Mouse (Mus musculus) heart, postnatal 14 days (tissue): Measurements from ENCODE around the gene Tial1. TPM values are rescaled to one million over a fixed set of nuclear protein-coding genes. Genes with fewer than 3 reads are reported as not detected.

Experiments
- microRNA-seq, 2 experiments: library from miRNA; unstranded; fragments of <30 nt; microRNA quantifications; one replicate each; pipeline ENCODE4 v1.2.0; 2021 to 2022
- total RNA-seq, 2 experiments: library from RNA; stranded (reverse); gene quantifications; 2 replicates each; pipeline ENCODE4 v1.2.3; 2021

Gene Tial1
- total RNA-seq, 2 experiments from 2014 or later, result 46.4 to 53.8 TPM

Small RNAs within 50 kb of the gene (microRNA-seq; reads per million reads assigned to microRNA genes)
- gene Gm24365, result 0 reads per million in 2 experiments

Other genes with a start within 250 kb of the Tial1 start
- 1 to 10 TPM; 7.8 to 9.0 TPM for gene Armc5, start 224.4 kb downstream of the Tial1 start, total RNA-seq
- gene 9130023H24Rik, start 223.7 kb downstream of the Tial1 start, total RNA-seq, result 1 to 10 TPM; 3.1 to 3.4 TPM
- gene Tgfb1i1, start 214.9 kb downstream of the Tial1 start, total RNA-seq, result 10 to 100 TPM; 31.9 to 32.2 TPM
- gene Slc5a2, start 196.1 kb downstream of the Tial1 start, total RNA-seq, result not detected
- 1 to 10 TPM; 7.0 to 8.0 TPM for gene BC017158, start 163.5 kb downstream of the Tial1 start, total RNA-seq
- 10 to 100 TPM; 10.1 to 14.9 TPM for gene Rgs10, start 43.0 kb downstream of the Tial1 start, total RNA-seq
- 100 to 1,000 TPM; 165 to 182 TPM for gene Bag3, start 61.9 kb upstream of the Tial1 start, total RNA-seq
- gene Inpp5f, start 149.6 kb upstream of the Tial1 start, total RNA-seq, result 1 to 10 TPM; 6.4 to 7.1 TPM